Mouse (Mus musculus) cortical plate, adult 2 months (tissue): ENCODE measurements around the gene Spryd4. TPM values are rescaled to one million over a fixed set of nuclear protein-coding genes. Genes with fewer than 3 reads are reported as not detected.
"Not testable (repeated sequence)": the region's sequence is repeated elsewhere in the genome, so short reads cannot be mapped to it uniquely, and the experiment has no call there.

ENCODE experiments used
- H3K27ac ChIP-seq: fragments of 200-500 bp; 2 replicates; pipeline ENCODE4 v1.5.1; 2012; ENCODE audit warnings: low read length, control low read depth, inconsistent platforms; ENCODE audit not compliant: insufficient read depth
- H3K4me1 ChIP-seq: fragments of 200-500 bp; 2 replicates; pipeline ENCODE4 v1.6.1; 2011; ENCODE audit warnings: low read length; ENCODE audit not compliant: control insufficient read depth, insufficient read depth
- H3K4me3 ChIP-seq: fragments of 200-500 bp; 2 replicates; pipeline ENCODE4 v1.5.1; 2011; ENCODE audit warnings: mild to moderate bottlenecking, low read length, control low read depth; ENCODE audit not compliant: insufficient read depth
- CTCF ChIP-seq: fragments of 200-500 bp; IDR thresholded peaks from 2 replicates; pipeline ENCODE4 v1.5.1; 2011; ENCODE audit warnings: mild to moderate bottlenecking, control low read depth, low read length; ENCODE audit not compliant: insufficient read depth; ENCODE audit errors: extremely low read depth
- POLR2A ChIP-seq: fragments of 200-500 bp; IDR thresholded peaks from 2 replicates; pipeline ENCODE4 v1.6.1; 2011; ENCODE audit warnings: mild to moderate bottlenecking, low read length, control low read depth; ENCODE audit not compliant: insufficient read depth; ENCODE audit errors: extremely low read depth
- polyA plus RNA-seq: library from polyadenylated mRNA; depleted of rRNA; stranded (reverse); fragments of >200 nt; gene quantifications from 2 replicates; pipeline ENCODE4 v1.2.3, GENCODE M21; 2012; rRNA removed

Gene Spryd4
- polyA plus RNA-seq, 1 experiment = 10.0 TPM

DNA sequence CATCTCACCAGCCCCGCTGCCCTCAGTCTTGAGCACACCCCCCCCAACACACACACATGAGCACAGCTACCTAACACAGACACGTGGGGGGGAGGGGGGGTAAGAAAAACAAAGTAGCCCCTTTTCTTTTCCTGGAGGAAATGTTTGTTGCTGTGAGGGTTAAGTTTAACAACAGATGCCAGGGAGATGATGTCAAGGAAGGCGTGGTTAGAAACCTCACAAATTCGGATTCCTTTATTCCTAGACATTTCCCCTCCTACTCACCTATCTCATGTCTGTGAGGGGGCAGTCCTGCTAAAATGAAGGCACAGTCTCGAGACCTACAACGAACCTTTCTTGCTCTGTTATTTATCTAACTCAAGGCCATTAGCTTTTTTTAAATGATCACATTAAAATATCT is 44.5 kb downstream of the Spryd4 start:
- TF ChIP-seq CTCF = no peak
- TF ChIP-seq POLR2A = no peak
- H3K4me1 ChIP-seq = no peaks in the 10 kb centered on the region
- H3K27ac ChIP-seq = no peak overlapping the region
- H3K4me3 ChIP-seq = no peak overlapping the region

DNA sequence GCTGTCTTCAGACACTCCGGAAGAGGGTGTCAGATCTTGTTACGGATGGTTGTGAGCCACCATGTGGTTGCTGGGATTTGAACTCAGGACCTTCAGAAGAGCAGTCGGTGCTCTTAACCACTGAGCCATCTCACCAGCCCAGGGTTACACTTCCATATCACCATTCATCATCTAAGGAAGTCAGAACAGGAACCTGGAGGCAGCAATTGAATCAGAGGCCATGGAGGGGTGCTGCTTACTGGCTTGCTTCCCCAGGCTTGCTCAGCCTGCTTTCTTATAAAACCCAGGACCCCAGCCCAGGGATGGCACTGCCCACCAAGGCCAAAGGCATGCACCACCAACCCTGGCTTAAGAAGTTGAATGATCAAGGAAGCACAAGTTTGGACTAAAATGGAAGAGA is 45.9 kb downstream of the Spryd4 start:
- H3K4me3 ChIP-seq, H3K27ac ChIP-seq, H3K4me1 ChIP-seq: not testable (repeated sequence)

Other genes with a start within 250 kb of the Spryd4 start
- not detected in 2 replicates for gene Hsd17b6, start 204.2 kb downstream of the Spryd4 start, polyA plus RNA-seq
- gene Prim1, start 196.6 kb downstream of the Spryd4 start, polyA plus RNA-seq = 7.5 and 8.1 TPM in 2 replicates
- 175 and 177 TPM in 2 replicates for gene Naca, start 176.2 kb downstream of the Spryd4 start, polyA plus RNA-seq
- 66.9 and 67.7 TPM in 2 replicates for gene Ptges3, start 152.9 kb downstream of the Spryd4 start, polyA plus RNA-seq
- 1,438 and 1,451 TPM in 2 replicates for gene Atp5b, start 128.5 kb downstream of the Spryd4 start, polyA plus RNA-seq
- 30.2 and 32.1 TPM in 2 replicates for gene Baz2a, start 120.2 kb downstream of the Spryd4 start, polyA plus RNA-seq
- gene Rbms2, start 31.5 kb downstream of the Spryd4 start, polyA plus RNA-seq = 16.5 and 16.9 TPM in 2 replicates
- gene Gls2, start 17.4 kb downstream of the Spryd4 start, polyA plus RNA-seq = 54.8 and 59.6 TPM in 2 replicates
- not detected in 2 replicates for gene Mip, start 14.0 kb upstream of the Spryd4 start, polyA plus RNA-seq
- 3.7 and 4.3 TPM in 2 replicates for gene Timeless, start 20.3 kb upstream of the Spryd4 start, polyA plus RNA-seq
- not detected in 2 replicates for gene Apon, start 42.3 kb upstream of the Spryd4 start, polyA plus RNA-seq
- 0.23 and 0.29 TPM in 2 replicates for gene Apof, start 56.9 kb upstream of the Spryd4 start, polyA plus RNA-seq
- 33.5 and 34.2 TPM in 2 replicates for gene Stat2, start 58.8 kb upstream of the Spryd4 start, polyA plus RNA-seq
- 0.54 and 0.55 TPM in 2 replicates for gene Il23a, start 86.9 kb upstream of the Spryd4 start, polyA plus RNA-seq
- 22.8 and 24.6 TPM in 2 replicates for gene Pan2, start 91.5 kb upstream of the Spryd4 start, polyA plus RNA-seq
- gene Cnpy2, start 110.7 kb upstream of the Spryd4 start, polyA plus RNA-seq = 63.7 and 65.8 TPM in 2 replicates
- gene Cs, start 125.9 kb upstream of the Spryd4 start, polyA plus RNA-seq = 224 and 233 TPM in 2 replicates
- gene Coq10a, start 157.2 kb upstream of the Spryd4 start, polyA plus RNA-seq = 101 and 103 TPM in 2 replicates
- 30.0 and 30.4 TPM in 2 replicates for gene Ankrd52, start 165.3 kb upstream of the Spryd4 start, polyA plus RNA-seq
- gene Slc39a5, start 189.4 kb upstream of the Spryd4 start, polyA plus RNA-seq = 0.51 and 0.73 TPM in 2 replicates
- 79.4 and 83.4 TPM in 2 replicates for gene Nabp2, start 199.7 kb upstream of the Spryd4 start, polyA plus RNA-seq
- 78.2 and 78.5 TPM in 2 replicates for gene Rnf41, start 199.8 kb upstream of the Spryd4 start, polyA plus RNA-seq
- gene Smarcc2, start 247.4 kb upstream of the Spryd4 start, polyA plus RNA-seq = 209 and 223 TPM in 2 replicates